8 mouse cellular contexts compared by ENCODE assay signal in the genomic region with DNA sequence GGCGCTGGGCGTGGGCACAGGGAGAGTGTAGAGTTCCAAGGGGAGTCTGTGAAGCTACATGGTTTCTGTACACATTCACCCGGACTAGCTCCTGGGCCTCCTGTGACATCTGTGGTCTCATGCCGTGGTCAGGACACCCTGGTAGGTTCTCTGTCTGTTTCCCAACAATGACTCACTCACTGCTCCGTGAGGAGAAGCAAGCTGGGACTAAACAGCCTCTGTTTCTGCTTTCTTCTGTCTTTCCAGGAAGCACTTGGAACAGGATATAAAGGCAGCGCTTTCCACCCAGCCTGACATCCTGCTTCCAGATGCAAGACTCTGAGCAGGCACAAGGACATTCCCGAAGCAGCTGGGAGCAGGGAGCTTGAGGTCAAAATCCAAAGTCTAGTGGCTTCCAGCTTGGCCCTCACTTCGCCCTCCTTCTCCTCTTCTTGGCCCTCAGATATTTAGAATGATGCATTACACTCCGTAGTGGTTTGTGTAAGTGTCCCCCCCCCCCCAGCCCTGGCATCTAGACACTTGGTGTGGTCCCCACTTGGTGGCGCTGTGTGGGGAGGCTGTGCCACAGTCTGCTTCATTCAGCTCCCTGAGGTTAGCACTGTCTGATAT. TPM values are rescaled to one million over a fixed set of nuclear protein-coding genes. Genes with fewer than 3 reads are reported as not detected.
DNase-seq lines count a peak whose midpoint lies in the region; ATAC-seq and TF ChIP-seq lines count a peak whose summit lies in the region.

No protein-coding gene starts in this region.

- H3K27me3 ChIP-seq in lung, embryonic 14.5 days (ENCODE audit: insufficient read depth, low read length): no peaks in the 10 kb centered on the region

- peak; percentile 61 for TF ChIP-seq CTCF in lung, embryonic 14.5 days (IDR thresholded peaks at IDR 0.05; ENCODE audit: low read depth)

- H3K4me2 ChIP-seq in lung, embryonic 14.5 days: peak overlapping the region; percentile 19; the same call in 1 of the 2 replicates

- WGBS in lung, embryonic 14.5 days: 14% methylated on average over 10 of the region's 10 CpGs

- H3K9ac ChIP-seq in lung, embryonic 14.5 days: peak overlapping the region; percentile 31; the same call in 1 of the 2 replicates

- H3K9me3 ChIP-seq in lung, embryonic 14.5 days (ENCODE audit: low read depth, low read length): no peaks in the 10 kb centered on the region

- no peaks in the 10 kb centered on the region for H3K36me3 ChIP-seq in lung, embryonic 14.5 days (ENCODE audit: insufficient read depth)

- no peak overlapping the region for H3K4me3 ChIP-seq in lung, embryonic 14.5 days (ENCODE audit: low read depth, low read length)

- peak overlapping the region; percentile 81 for H3K27ac ChIP-seq in lung, embryonic 14.5 days (ENCODE audit: low read depth)

- peaks cover 31% of the 10 kb centered on the region for H3K4me1 ChIP-seq in lung, embryonic 14.5 days (ENCODE audit: insufficient read depth)

- ATAC-seq in lung, embryonic 14.5 days (ENCODE audit: insufficient read depth): no peak

- DNase-seq in adrenal gland, adult (ENCODE audit: inconsistent age in 2 of 2, low spot score in 1 of 2): peak; percentile 62 to 81
- DNase-seq in adrenal gland, adult 8-10 months: no peak
- DNase-seq in thymus, postnatal 36 days: peak; percentile 26 to 31
- DNase-seq in thymus, adult 18-20 months: no peak
- DNase-seq in heart, postnatal 10 days: peak; percentile 66 to 75
- DNase-seq in lung, embryonic 14.5 days: peak; percentile 62
- no peak for DNase-seq in natural killer cell, adult 2 months (ENCODE audit: low spot score in 2 of 2)
- no peak for DNase-seq in ovary, adult 18-20 months (ENCODE audit: low spot score)

- intact Hi-C loops in heart, postnatal 10 days (cut with DNase I): no loop called here

RNA-seq across cellular contexts. Expression of gene Gna13, which starts 18.5 kb away (rescaled TPM):
- total RNA-seq in adrenal gland, adult 8-10 months (2022): 10 to 100 TPM; 65.1 to 70.3 (median 68.0) TPM
- 10 to 100 TPM; 45.7 to 48.7 TPM for total RNA-seq in heart, postnatal 10 days (2021)
- 30.7 and 33.8 TPM in 2 replicates for polyA plus RNA-seq in lung, embryonic 14.5 days (2014; fragmentation: Nextera tagmentation; extraction: Ambion mirVana)

RNA-seq across cellular contexts. Expression of gene Rgs9, which starts 46.2 kb away (rescaled TPM):
- 1 to 10 TPM; 4.9 to 9.8 (median 7.4) TPM for total RNA-seq in adrenal gland, adult 8-10 months (2022)
- under 1 TPM; 0.62 to 0.69 TPM for total RNA-seq in heart, postnatal 10 days (2021)
- polyA plus RNA-seq in lung, embryonic 14.5 days (2014; fragmentation: Nextera tagmentation; extraction: Ambion mirVana): 1.4 and 1.5 TPM in 2 replicates

Comparison
In these comparisons a context has a peak if more than half of its experiments do, and no peak if none do; other contexts are left out.
1. DNase-seq: peak in adrenal gland, adult (2 of 2), thymus, postnatal 36 days (2 of 2), heart, postnatal 10 days (2 of 2) and lung, embryonic 14.5 days (single experiment); none in adrenal gland, adult 8-10 months (single experiment), thymus, adult 18-20 months (0 of 2), natural killer cell, adult 2 months (0 of 2) and ovary, adult 18-20 months (single experiment).